Mouse (Mus musculus) embryonic fibroblast, embryonic 13.5 days (primary cell): ENCODE results near the gene Tanc1. TPM values are rescaled to one million over a fixed set of nuclear protein-coding genes. Genes with fewer than 3 reads are reported as not detected.

ENCODE experiments used
- H3K27ac ChIP-seq: 2 replicates; pipeline ENCODE4 v1.5.1; 2012; ENCODE audit warnings: low read length, control low read depth, inconsistent platforms; ENCODE audit not compliant: insufficient read depth
- H3K4me1 ChIP-seq: 2 replicates; pipeline ENCODE4 v1.6.1; 2011; ENCODE audit warnings: low read length; ENCODE audit not compliant: control insufficient read depth, insufficient read depth
- H3K4me3 ChIP-seq: 2 replicates; pipeline ENCODE4 v1.5.1; 2011; ENCODE audit warnings: mild to moderate bottlenecking, control low read depth, low read length; ENCODE audit not compliant: insufficient read depth
- CTCF ChIP-seq: IDR thresholded peaks from 2 replicates; pipeline ENCODE4 v1.5.1; 2011; ENCODE audit warnings: mild to moderate bottlenecking, control low read depth, low read length, moderate library complexity, borderline replicate concordance; ENCODE audit not compliant: insufficient read depth
- POLR2A ChIP-seq: IDR thresholded peaks from 2 replicates; pipeline ENCODE4 v1.6.1; 2011; ENCODE audit warnings: low read depth, mild to moderate bottlenecking, control low read depth, low read length, moderate library complexity
- polyA plus RNA-seq: library from polyadenylated mRNA; stranded (reverse); fragments of >200 nt; gene quantifications from 2 replicates; pipeline ENCODE4 v1.2.4, GENCODE M21; 2011; ENCODE audit warnings: low read depth; ENCODE audit not compliant: missing spikeins, insufficient read length

The Tanc1 gene
- polyA plus RNA-seq, 1 experiment, result 66.1 TPM

GRCm38 (mm10) chr2:59829718-59830117 is 217.9 kb downstream of the Tanc1 start:
- Histone ChIP-seq H3K27ac (peak overlapping the region; percentile 88), H3K4me3 (no peak overlapping the region), H3K4me1 (peaks cover 19% of the 10 kb centered on the region)
- TF ChIP-seq CTCF, result no peak
- no peak for TF ChIP-seq POLR2A

GRCm38 (mm10) chr2:59830151-59830550 is 218.3 kb downstream of the Tanc1 start:
- Histone ChIP-seq H3K4me3 (no peak overlapping the region), H3K27ac (peak overlapping the region; percentile 88; the same call in 1 of the 2 replicates), H3K4me1 (peaks cover 18% of the 10 kb centered on the region)
- no peak for TF ChIP-seq POLR2A
- peak; percentile 66; the same call in 1 of the 2 replicates for TF ChIP-seq CTCF

- H3K4me1 ChIP-seq, result peaks cover 18% of the 10 kb centered on the region
- TF ChIP-seq CTCF (no peak), POLR2A (no peak)
- H3K4me3 ChIP-seq, result no peak overlapping the region
- no peak overlapping the region for H3K27ac ChIP-seq
Observed at GRCm38 (mm10) chr2:59830940-59831339, 219.1 kb downstream of the Tanc1 start.

GRCm38 (mm10) chr2:59831831-59832230 is 220.0 kb downstream of the Tanc1 start:
- H3K4me3 ChIP-seq, result no peak overlapping the region
- peaks cover 18% of the 10 kb centered on the region for H3K4me1 ChIP-seq
- TF ChIP-seq POLR2A (no peak), CTCF (no peak)
- no peak overlapping the region for H3K27ac ChIP-seq

GRCm38 (mm10) chr2:59838825-59839224 is 227.0 kb downstream of the Tanc1 start:
- H3K4me3 ChIP-seq, result no peak overlapping the region
- H3K27ac ChIP-seq, result no peak overlapping the region
- no peak for TF ChIP-seq POLR2A
- TF ChIP-seq CTCF, result no peak
- no peaks in the 10 kb centered on the region for H3K4me1 ChIP-seq

- Histone ChIP-seq H3K4me3 (no peak overlapping the region), H3K27ac (no peak overlapping the region), H3K4me1 (no peaks in the 10 kb centered on the region)
- TF ChIP-seq POLR2A, result no peak
- TF ChIP-seq CTCF, result no peak
Observed at GRCm38 (mm10) chr2:59839755-59840154, 227.9 kb downstream of the Tanc1 start.

GRCm38 (mm10) chr2:59840191-59840590 is 228.3 kb downstream of the Tanc1 start:
- TF ChIP-seq POLR2A (no peak), CTCF (no peak)
- H3K4me3 ChIP-seq, result no peak overlapping the region
- H3K27ac ChIP-seq, result no peak overlapping the region
- H3K4me1 ChIP-seq, result no peaks in the 10 kb centered on the region

GRCm38 (mm10) chr2:59841189-59841939 is 229.5 kb downstream of the Tanc1 start:
- TF ChIP-seq POLR2A (no peak), CTCF (no peak)
- no peaks in the 10 kb centered on the region for H3K4me1 ChIP-seq
- no peak overlapping the region for H3K27ac ChIP-seq
- H3K4me3 ChIP-seq, result no peak overlapping the region

- no peak overlapping the region for H3K4me3 ChIP-seq
- TF ChIP-seq CTCF (no peak), POLR2A (no peak)
- H3K4me1 ChIP-seq, result no peaks in the 10 kb centered on the region
- no peak overlapping the region for H3K27ac ChIP-seq
Observed at GRCm38 (mm10) chr2:59841944-59842343, 230.1 kb downstream of the Tanc1 start.

GRCm38 (mm10) chr2:59842556-59843008 is 230.7 kb downstream of the Tanc1 start:
- H3K4me3 ChIP-seq, result no peak overlapping the region
- no peaks in the 10 kb centered on the region for H3K4me1 ChIP-seq
- TF ChIP-seq CTCF (no peak), POLR2A (no peak)
- no peak overlapping the region for H3K27ac ChIP-seq
